Mouse (Mus musculus) hindbrain, postnatal 0 days (tissue): ENCODE data around the gene D2hgdh. TPM values are rescaled to one million over a fixed set of nuclear protein-coding genes. Genes with fewer than 3 reads are reported as not detected.
"Not testable (repeated sequence)": the region's sequence is repeated elsewhere in the genome, so short reads cannot be mapped to it uniquely, and the experiment has no call there.

Source experiments
- ATAC-seq: fragments of 200-750 bp; cut with Nextera tagmentation; 2 replicates; pipeline ENCODE4 v1.8.0; 2017; ENCODE audit warnings: mild to moderate bottlenecking, moderate TSS enrichment, moderate library complexity
- DNase-seq: peaks from one replicate; pipeline ENCODE4 v3.0.0-alpha.2; 2015; ENCODE audit warnings: low spot score
- H3K27ac ChIP-seq: fragments of 300-500 bp; sonication (generic); 2 replicates; pipeline ENCODE4 v1.5.1; 2014; ENCODE audit warnings: mild to moderate bottlenecking
- H3K27me3 ChIP-seq: fragments of 300-500 bp; sonication (generic); 2 replicates; pipeline ENCODE4 v1.6.1; 2014; ENCODE audit warnings: low read length, mixed read lengths; ENCODE audit not compliant: insufficient read depth
- H3K36me3 ChIP-seq: fragments of 300-500 bp; sonication (generic); 2 replicates; pipeline ENCODE4 v1.6.1; 2014; ENCODE audit warnings: low read length, mixed read lengths; ENCODE audit not compliant: insufficient read depth
- H3K4me1 ChIP-seq: fragments of 300-500 bp; sonication (generic); 2 replicates; pipeline ENCODE4 v1.6.1; 2014; ENCODE audit warnings: antibody characterized with exemption, low read length, mixed read lengths; ENCODE audit not compliant: insufficient read depth
- H3K4me2 ChIP-seq: fragments of 300-500 bp; sonication (generic); 2 replicates; pipeline ENCODE4 v1.6.1; 2014; ENCODE audit warnings: low read depth, mild to moderate bottlenecking, low read length, moderate library complexity, mixed read lengths
- H3K4me3 ChIP-seq: fragments of 300-500 bp; sonication (generic); 2 replicates; pipeline ENCODE4 v1.5.1; 2014; ENCODE audit warnings: low read length
- H3K9ac ChIP-seq: fragments of 300-500 bp; sonication (generic); replicated peaks from 2 replicates; pipeline ENCODE4 v1.6.1; 2014; ENCODE audit warnings: mild to moderate bottlenecking, low read length, moderate library complexity, mixed read lengths
- H3K9me3 ChIP-seq: fragments of 300-500 bp; sonication (generic); 2 replicates; pipeline ENCODE4 v1.6.1; 2016; ENCODE audit warnings: low read length, mixed read lengths
- CTCF ChIP-seq: IDR thresholded peaks from 2 replicates; pipeline ENCODE4 v1.5.1; 2016; ENCODE audit warnings: antibody characterized with exemption, control low read depth, low read depth
- WGBS: fragments of 180-500 bp; shearing (Covaris S2); extraction: QIAGEN DNeasy Blood & Tissue Kit; methylation state at CpG from one replicate; pipeline ENCODE4 v1.1.7; 2014; 5-methylcytosine and 5-hydroxymethylcytosine counted together
- polyA plus RNA-seq: library from polyadenylated mRNA; unstranded; fragments of >200 nt; fragmentation: Nextera tagmentation; extraction: Ambion mirVana; gene quantifications from 2 replicates; pipeline ENCODE4 v1.2.1, GENCODE M21; 2015
- total RNA-seq: library from RNA; depleted of rRNA; stranded (reverse); fragments of >200 nt; gene quantifications from 2 replicates; pipeline ENCODE4 v1.2.3, GENCODE M21; 2014

Gene D2hgdh
- total and polyA plus RNA-seq, 2 experiments from 2014 or later, result 12.0 to 23.6 TPM

DNA sequence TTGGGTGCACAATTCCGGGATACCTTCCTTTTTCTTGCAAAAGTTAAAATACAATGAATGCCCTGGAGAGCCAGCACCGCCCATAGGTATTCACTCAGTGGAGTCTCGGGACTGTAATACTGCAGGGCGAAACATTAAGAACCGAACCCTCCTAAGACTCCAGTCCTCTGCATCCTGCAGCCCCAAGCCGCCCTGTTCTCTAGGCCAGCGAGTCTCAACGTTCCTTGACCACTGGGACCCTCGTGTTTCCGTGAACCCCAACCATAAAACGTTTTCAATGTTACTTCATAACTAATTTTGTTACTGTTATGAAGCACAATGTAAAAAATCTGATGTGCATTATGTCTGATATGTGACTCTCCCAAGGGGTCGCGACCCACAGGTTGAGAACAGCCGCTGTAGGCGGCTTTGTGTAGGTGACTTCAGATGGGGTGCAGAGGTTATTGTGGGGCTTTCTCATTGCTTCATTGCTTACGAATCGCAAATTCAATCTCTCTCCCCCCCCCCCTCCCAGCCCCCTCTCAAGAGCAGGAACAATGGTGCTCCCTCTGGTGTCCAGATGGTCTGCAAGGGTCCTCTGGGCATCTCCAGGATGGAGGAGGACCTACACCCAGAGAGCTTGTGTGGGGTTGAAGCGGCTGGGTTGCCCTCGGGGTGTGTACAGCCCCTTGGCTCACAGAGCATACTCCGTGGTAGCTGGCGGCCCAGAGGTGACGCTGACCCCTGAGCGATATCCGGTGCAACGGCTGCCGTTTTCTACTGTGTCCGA lies 1.2 kb downstream of the D2hgdh start:
- Histone ChIP-seq H3K9me3 (no peaks in the 10 kb centered on the region), H3K36me3 (no peaks in the 10 kb centered on the region; the same call in 1 of the 2 replicates), H3K4me1 (peaks cover 11% of the 10 kb centered on the region; the same call in 1 of the 2 replicates), H3K9ac (peak overlapping the region; percentile 67), H3K4me2 (peak overlapping the region; percentile 75), H3K27ac (peak overlapping the region; percentile 95), H3K27me3 (no peaks in the 10 kb centered on the region), H3K4me3 (peak overlapping the region; percentile 52)
- ATAC-seq, result peak; percentile 38
- WGBS, result 37% methylated on average over 27 of the region's 27 CpGs
- TF ChIP-seq CTCF, result no peak; the same call in 1 of the 2 replicates
- DNase-seq, result peak; percentile 32

DNA sequence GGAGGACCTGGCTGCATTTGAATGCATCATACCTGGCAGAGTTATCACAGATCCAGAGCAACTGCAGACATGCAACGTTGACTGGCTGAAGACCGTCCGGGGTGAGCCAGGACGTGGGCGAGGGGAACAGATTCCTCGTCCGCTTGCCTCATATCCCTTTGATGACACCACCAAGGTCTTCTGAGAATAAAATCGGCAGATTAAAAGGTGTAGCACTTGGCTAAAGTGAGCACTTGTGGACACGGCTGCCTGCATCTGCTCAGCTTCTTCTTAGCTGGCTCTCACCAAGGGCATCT lies 1.8 kb downstream of the D2hgdh start:
- TF ChIP-seq CTCF, result no peak
- H3K9ac ChIP-seq, result peak overlapping the region; percentile 14; the same call in 1 of the 2 replicates
- H3K4me2 ChIP-seq, result peak overlapping the region; percentile 75
- 91% methylated on average over 9 of the region's 9 CpGs for WGBS
- H3K36me3 ChIP-seq, result no peaks in the 10 kb centered on the region
- peak overlapping the region; percentile 95 for H3K27ac ChIP-seq
- ATAC-seq (no peak), DNase-seq (no peak)
- H3K4me3 ChIP-seq, result no peak overlapping the region; the same call in 1 of the 2 replicates
- peaks cover 11% of the 10 kb centered on the region; the same call in 1 of the 2 replicates for H3K4me1 ChIP-seq
- no peaks in the 10 kb centered on the region for H3K9me3 ChIP-seq
- H3K27me3 ChIP-seq, result no peaks in the 10 kb centered on the region

DNA sequence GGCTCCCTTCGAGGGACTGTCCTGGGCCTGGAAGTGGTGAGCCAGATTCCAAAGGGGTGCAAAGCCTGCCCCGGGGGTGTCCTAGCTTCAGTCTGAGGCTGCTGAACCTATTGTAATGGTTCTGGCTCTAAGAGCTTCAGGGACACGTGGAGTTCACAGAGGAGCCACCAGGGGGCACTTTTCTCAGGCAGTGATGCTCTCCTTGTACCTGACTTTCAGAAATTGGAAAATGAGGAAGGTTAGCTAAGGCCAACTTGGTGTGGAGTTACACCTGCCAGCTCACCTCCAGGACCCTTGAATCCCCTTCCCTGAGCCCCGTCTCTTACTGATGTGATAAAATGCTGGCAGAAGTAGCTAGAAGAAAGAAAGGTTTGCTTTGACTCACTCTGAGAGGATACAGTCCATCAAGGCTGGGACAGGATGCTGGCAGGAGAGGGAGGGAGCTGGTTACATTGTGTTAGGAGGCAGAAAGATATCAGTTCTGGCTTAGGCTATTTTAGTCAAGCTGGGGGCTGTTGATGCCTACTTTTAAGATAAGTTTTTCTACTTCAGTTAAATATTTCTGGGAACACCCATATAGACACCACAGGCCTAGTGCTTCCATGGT lies 8.1 kb downstream of the D2hgdh start:
- not testable (repeated sequence) for DNase-seq, H3K9ac ChIP-seq, H3K4me1 ChIP-seq, H3K27ac ChIP-seq, H3K4me3 ChIP-seq, H3K36me3 ChIP-seq, H3K4me2 ChIP-seq, H3K9me3 ChIP-seq, ATAC-seq, H3K27me3 ChIP-seq
- 74% methylated on average over 1 of the region's 4 CpGs for WGBS
- TF ChIP-seq CTCF, result peak; percentile 36; the same call in 1 of the 2 replicates

DNA sequence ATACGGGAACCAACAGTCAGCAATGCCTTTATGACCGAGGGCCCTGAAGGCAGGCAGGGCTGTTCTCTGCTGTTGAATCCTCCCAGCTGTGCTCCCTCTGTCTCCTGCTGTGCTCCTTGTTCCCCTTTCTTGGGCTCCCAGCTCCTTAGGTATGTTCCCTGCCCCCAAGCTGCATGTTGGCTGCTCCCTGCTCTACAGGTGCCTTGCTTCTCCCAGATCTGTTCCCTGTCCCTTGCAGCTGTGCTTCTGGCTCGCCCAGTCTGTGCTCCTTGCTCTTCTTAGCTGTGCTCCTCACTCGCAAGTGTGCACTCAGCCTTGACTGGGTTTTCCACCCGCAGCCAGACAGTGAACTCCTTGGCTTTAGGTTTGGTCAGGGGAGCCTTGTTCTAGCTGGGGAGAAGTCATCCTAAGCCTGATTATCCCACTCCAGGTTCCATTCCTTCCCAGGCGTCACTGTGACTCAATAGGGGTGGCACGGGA lies 10.0 kb downstream of the D2hgdh start:
- TF ChIP-seq CTCF, result no peak
- 83% methylated on average over 7 of the region's 7 CpGs for WGBS
- Histone ChIP-seq H3K36me3 (no peaks in the 10 kb centered on the region), H3K4me2 (no peak overlapping the region), H3K27me3 (no peaks in the 10 kb centered on the region), H3K9ac (no peak overlapping the region), H3K4me3 (no peak overlapping the region), H3K9me3 (no peaks in the 10 kb centered on the region), H3K4me1 (no peaks in the 10 kb centered on the region), H3K27ac (no peak overlapping the region)
- no peak for ATAC-seq
- DNase-seq, result no peak

DNA sequence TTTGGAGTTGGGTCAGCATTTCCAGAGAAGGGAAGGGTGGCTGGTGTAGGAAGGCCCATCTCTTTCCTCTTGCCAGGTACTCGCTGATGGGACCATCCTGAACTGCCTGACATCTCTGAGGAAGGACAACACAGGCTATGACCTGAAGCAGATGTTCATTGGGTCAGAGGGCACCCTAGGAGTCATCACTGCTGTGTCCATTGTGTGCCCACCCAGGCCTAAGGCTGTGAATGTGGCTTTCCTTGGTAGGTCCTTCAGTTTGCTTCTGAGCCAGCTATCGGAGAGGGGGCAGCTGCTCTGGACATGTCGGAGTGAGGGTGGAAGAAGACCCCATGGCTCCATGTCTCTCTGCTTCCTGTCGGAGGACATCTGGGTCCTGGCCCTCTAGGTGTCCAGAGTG lies 10.5 kb downstream of the D2hgdh start:
- DNase-seq (no peak), ATAC-seq (no peak; the same call in 1 of the 2 replicates)
- no peak overlapping the region for H3K27ac ChIP-seq
- H3K4me2 ChIP-seq, result no peak overlapping the region
- H3K4me1 ChIP-seq, result no peaks in the 10 kb centered on the region
- WGBS, result 84% methylated on average over 4 of the region's 4 CpGs
- no peaks in the 10 kb centered on the region for H3K36me3 ChIP-seq
- no peaks in the 10 kb centered on the region for H3K27me3 ChIP-seq
- no peaks in the 10 kb centered on the region for H3K9me3 ChIP-seq
- H3K9ac ChIP-seq, result no peak overlapping the region
- H3K4me3 ChIP-seq, result no peak overlapping the region
- TF ChIP-seq CTCF, result no peak

- no peaks in the 10 kb centered on the region for H3K27me3 ChIP-seq
- no peak for ATAC-seq
- no peak for TF ChIP-seq CTCF
- H3K9ac ChIP-seq, result no peak overlapping the region
- no peak overlapping the region for H3K4me3 ChIP-seq
- H3K27ac ChIP-seq, result no peak overlapping the region
- no peaks in the 10 kb centered on the region for H3K4me1 ChIP-seq
- WGBS, result 93% methylated on average over 6 of the region's 6 CpGs
- DNase-seq, result no peak
- H3K36me3 ChIP-seq, result no peaks in the 10 kb centered on the region
- H3K9me3 ChIP-seq, result no peaks in the 10 kb centered on the region
- H3K4me2 ChIP-seq, result no peak overlapping the region
Observed at GRCm38 (mm10) chr1:93835876-93836531, 11.3 kb downstream of the D2hgdh start.
